Mouse (Mus musculus) forebrain, embryonic 16.5 days (tissue): ENCODE measurements at regions not wholly inside any gene's neighbourhood (a gene's known extent, or its start where the extent isn't known, plus 50 kb on each side); places are given as distances from the start of the nearest gene placed in this dataset.
A peak's percentile ranks its signal among the peaks of the same experiment; 100 is the strongest.

Source experiments
- ATAC-seq: fragments of 200-750 bp; cut with Nextera tagmentation; 2 replicates; pipeline ENCODE4 v1.8.0; 2017; ENCODE audit warnings: mild to moderate bottlenecking, moderate library complexity
- H3K27ac ChIP-seq: fragments of 300-500 bp; sonication (generic); 2 replicates; pipeline ENCODE4 v1.5.1; 2014; ENCODE audit warnings: low read length, control low read depth
- H3K27me3 ChIP-seq: fragments of 300-500 bp; sonication (generic); replicated peaks from 2 replicates; pipeline ENCODE4 v1.6.1; 2014; ENCODE audit warnings: low read length; ENCODE audit not compliant: control insufficient read depth, insufficient read depth
- H3K36me3 ChIP-seq: fragments of 300-500 bp; sonication (generic); 2 replicates; pipeline ENCODE4 v1.6.1; 2014; ENCODE audit not compliant: control insufficient read depth, insufficient read depth
- H3K4me1 ChIP-seq: fragments of 300-500 bp; sonication (generic); replicated peaks from 2 replicates; pipeline ENCODE4 v1.6.1; 2014; ENCODE audit warnings: low read length; ENCODE audit not compliant: control insufficient read depth, insufficient read depth
- H3K4me2 ChIP-seq: fragments of 300-500 bp; sonication (generic); 2 replicates; pipeline ENCODE4 v1.6.1; 2014; ENCODE audit warnings: mild to moderate bottlenecking, low read length, control low read depth
- H3K4me3 ChIP-seq: fragments of 300-500 bp; sonication (generic); replicated peaks from 2 replicates; pipeline ENCODE4 v1.5.1; 2014; ENCODE audit warnings: mild to moderate bottlenecking, low read length, control low read depth
- H3K9ac ChIP-seq: fragments of 300-500 bp; sonication (generic); replicated peaks from 2 replicates; pipeline ENCODE4 v1.6.1; 2014; ENCODE audit warnings: low read depth, low read length, control low read depth
- H3K9me3 ChIP-seq: fragments of 300-500 bp; sonication (generic); 2 replicates; pipeline ENCODE4 v1.6.1; 2016; ENCODE audit warnings: low read length; ENCODE audit not compliant: control insufficient read depth
- WGBS: fragments of 180-500 bp; shearing (Covaris S2); extraction: QIAGEN DNeasy Blood & Tissue Kit; methylation state at CpG from one replicate; pipeline ENCODE4 v1.1.7; 2014; 5-methylcytosine and 5-hydroxymethylcytosine counted together

- Histone ChIP-seq H3K4me2 (no peak overlapping the region), H3K4me3 (no peak overlapping the region), H3K9me3 (no peaks in the 10 kb centered on the region), H3K27ac (no peak overlapping the region), H3K27me3 (no peaks in the 10 kb centered on the region), H3K4me1 (no peaks in the 10 kb centered on the region), H3K9ac (no peak overlapping the region), H3K36me3 (no peaks in the 10 kb centered on the region)
- WGBS, result 15% methylated on average over 2 of the region's 2 CpGs
- ATAC-seq, result peak; percentile 52; the same call in 1 of the 2 replicates
Observed at GRCm38 (mm10) chr12:119074742-119075478, 108.7 kb upstream of the Abcb5 start.

GRCm38 (mm10) chr12:119074147-119074546 lies 107.9 kb upstream of the Abcb5 start:
- Histone ChIP-seq H3K27me3 (no peaks in the 10 kb centered on the region), H3K9me3 (no peaks in the 10 kb centered on the region), H3K4me2 (no peak overlapping the region), H3K27ac (no peak overlapping the region), H3K36me3 (no peaks in the 10 kb centered on the region), H3K4me1 (no peaks in the 10 kb centered on the region), H3K9ac (no peak overlapping the region), H3K4me3 (no peak overlapping the region)
- ATAC-seq, result no peak

DNA sequence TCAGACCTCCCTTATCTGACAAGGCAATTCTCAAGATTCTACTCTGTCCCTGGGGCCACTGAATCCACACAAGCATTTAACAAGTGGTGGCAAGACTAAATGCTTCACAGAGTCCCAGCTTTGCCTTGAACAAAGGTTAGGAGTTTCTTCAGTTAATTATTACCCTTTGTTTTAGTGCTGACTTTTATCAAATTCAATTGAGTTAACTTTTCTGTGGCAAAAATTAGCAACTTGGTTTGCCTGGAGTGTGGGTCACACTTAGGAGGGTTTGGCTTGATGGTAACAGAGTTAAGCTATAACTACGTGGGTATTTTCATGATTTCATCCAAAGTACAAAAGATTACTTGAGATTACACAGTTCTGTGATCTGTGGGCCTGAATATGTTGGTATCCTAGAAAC lies 104.7 kb upstream of the Abcb5 start:
- Histone ChIP-seq H3K4me3 (no peak overlapping the region), H3K9me3 (no peaks in the 10 kb centered on the region), H3K36me3 (no peaks in the 10 kb centered on the region), H3K4me2 (no peak overlapping the region), H3K27me3 (no peaks in the 10 kb centered on the region), H3K27ac (no peak overlapping the region), H3K4me1 (no peaks in the 10 kb centered on the region), H3K9ac (no peak overlapping the region)
- 62% methylated on average over 1 of the region's 1 CpGs for WGBS
- ATAC-seq, result no peak

DNA sequence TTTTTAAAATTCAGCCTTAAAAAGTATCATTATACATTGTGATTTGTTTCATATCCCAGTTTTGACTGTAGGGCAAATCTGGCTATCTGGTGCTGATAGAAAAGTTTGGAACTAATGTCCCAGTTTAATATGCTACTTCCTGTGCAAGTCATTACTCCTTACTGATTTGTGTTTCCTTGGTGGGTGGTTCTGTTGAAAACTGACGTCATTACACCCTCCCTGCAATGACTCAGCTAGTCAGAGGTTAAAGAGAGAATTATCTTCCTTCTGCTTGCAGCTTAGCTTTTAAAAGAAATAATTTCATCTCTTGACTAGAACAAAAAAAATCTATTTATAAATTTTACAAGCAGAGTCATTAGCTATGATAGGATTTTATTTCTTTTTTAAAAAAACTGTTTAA lies 104.2 kb upstream of the Abcb5 start:
- H3K36me3 ChIP-seq, result no peaks in the 10 kb centered on the region
- no peaks in the 10 kb centered on the region for H3K9me3 ChIP-seq
- no peak for ATAC-seq
- H3K4me1 ChIP-seq, result no peaks in the 10 kb centered on the region
- H3K9ac ChIP-seq, result no peak overlapping the region
- no peak overlapping the region for H3K4me2 ChIP-seq
- H3K27me3 ChIP-seq, result no peaks in the 10 kb centered on the region
- WGBS, result 36% methylated on average over 1 of the region's 1 CpGs
- no peak overlapping the region for H3K27ac ChIP-seq
- H3K4me3 ChIP-seq, result no peak overlapping the region

DNA sequence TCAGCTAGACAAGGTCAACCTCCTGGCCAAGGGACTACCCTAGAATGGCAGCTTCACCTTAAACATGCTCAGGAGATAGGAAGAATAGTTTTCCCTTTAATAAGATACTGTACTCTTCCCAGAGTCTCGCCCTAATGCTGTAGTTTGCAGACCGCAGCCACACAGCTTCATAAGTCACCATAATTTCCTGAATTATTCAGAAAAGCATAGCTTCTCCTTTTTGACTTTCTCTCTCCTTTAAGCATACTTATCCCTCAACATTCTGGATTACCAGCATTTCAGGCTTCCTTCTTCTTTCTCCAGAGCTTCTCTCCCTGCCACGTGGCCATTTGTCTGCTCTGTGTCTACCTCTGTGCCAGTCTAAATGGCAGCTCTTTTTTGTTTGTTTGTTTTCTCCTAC lies 103.5 kb upstream of the Abcb5 start:
- H3K4me1 ChIP-seq, result no peaks in the 10 kb centered on the region
- no peak for ATAC-seq
- H3K4me2 ChIP-seq, result no peak overlapping the region
- no peak overlapping the region for H3K9ac ChIP-seq
- 83% methylated on average over 3 of the region's 3 CpGs for WGBS
- H3K27me3 ChIP-seq, result no peaks in the 10 kb centered on the region
- H3K9me3 ChIP-seq, result no peaks in the 10 kb centered on the region
- H3K36me3 ChIP-seq, result no peaks in the 10 kb centered on the region
- no peak overlapping the region for H3K4me3 ChIP-seq
- H3K27ac ChIP-seq, result no peak overlapping the region

DNA sequence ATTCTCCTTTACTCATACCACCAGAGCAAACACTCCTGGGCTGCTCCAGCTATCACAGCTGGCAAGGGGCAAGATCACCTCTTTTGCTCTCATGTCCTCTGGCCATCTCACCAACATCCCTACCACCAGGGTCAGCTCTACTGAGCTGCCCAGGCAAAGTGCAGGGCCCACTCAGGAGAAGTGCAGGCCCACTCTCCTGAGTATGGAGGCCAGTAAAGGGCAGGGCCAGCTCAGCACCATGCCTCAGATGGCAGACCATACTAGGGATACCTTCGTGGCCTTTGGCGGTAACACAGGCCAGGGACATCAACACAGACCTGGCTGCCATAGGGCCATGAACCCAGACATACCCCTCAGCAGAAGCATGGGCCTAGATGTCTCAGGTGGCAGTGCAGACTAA lies 101.9 kb upstream of the Abcb5 start:
- no peak overlapping the region for H3K4me3 ChIP-seq
- H3K4me1 ChIP-seq, result no peaks in the 10 kb centered on the region
- H3K9me3 ChIP-seq, result no peaks in the 10 kb centered on the region
- 98% methylated on average over 2 of the region's 2 CpGs for WGBS
- no peak overlapping the region for H3K4me2 ChIP-seq
- H3K36me3 ChIP-seq, result no peaks in the 10 kb centered on the region
- no peaks in the 10 kb centered on the region for H3K27me3 ChIP-seq
- no peak overlapping the region for H3K27ac ChIP-seq
- no peak overlapping the region for H3K9ac ChIP-seq
- no peak for ATAC-seq

GRCm38 (mm10) chr12:119062931-119063330 lies 96.7 kb upstream of the Abcb5 start:
- H3K9ac ChIP-seq, result no peak overlapping the region
- no peaks in the 10 kb centered on the region for H3K9me3 ChIP-seq
- H3K27me3 ChIP-seq, result no peaks in the 10 kb centered on the region
- ATAC-seq, result no peak
- no peak overlapping the region for H3K4me2 ChIP-seq
- H3K4me3 ChIP-seq, result no peak overlapping the region
- no peak overlapping the region for H3K27ac ChIP-seq
- no peaks in the 10 kb centered on the region for H3K36me3 ChIP-seq
- WGBS, result 82% methylated on average over 2 of the region's 2 CpGs
- H3K4me1 ChIP-seq, result no peaks in the 10 kb centered on the region

GRCm38 (mm10) chr12:119062490-119062889 lies 96.3 kb upstream of the Abcb5 start:
- no peaks in the 10 kb centered on the region for H3K9me3 ChIP-seq
- no peak overlapping the region for H3K4me2 ChIP-seq
- no peaks in the 10 kb centered on the region for H3K27me3 ChIP-seq
- H3K36me3 ChIP-seq, result no peaks in the 10 kb centered on the region
- H3K9ac ChIP-seq, result no peak overlapping the region
- no peak overlapping the region for H3K4me3 ChIP-seq
- no peak overlapping the region for H3K27ac ChIP-seq
- ATAC-seq, result no peak
- no peaks in the 10 kb centered on the region for H3K4me1 ChIP-seq

DNA sequence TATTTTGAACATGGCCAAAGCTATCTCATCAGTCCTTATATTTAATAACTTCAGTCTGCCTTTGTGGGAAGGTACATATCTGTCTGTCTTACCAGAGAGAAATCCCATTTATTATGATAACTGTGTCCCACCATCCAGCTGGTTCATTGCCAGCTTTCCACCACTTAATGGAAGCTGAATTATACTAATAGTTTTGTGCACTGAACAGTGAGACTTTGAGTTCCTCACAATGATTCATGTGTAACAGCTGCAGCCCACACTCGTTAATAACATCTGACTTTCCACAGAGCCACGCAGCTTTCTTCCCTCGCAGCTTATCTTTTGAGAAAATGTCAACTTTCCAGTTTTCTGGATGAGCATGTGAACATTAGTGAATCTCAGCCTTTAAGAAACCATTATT lies 88.3 kb upstream of the Abcb5 start:
- Histone ChIP-seq H3K27ac (no peak overlapping the region), H3K36me3 (no peaks in the 10 kb centered on the region), H3K9ac (no peak overlapping the region), H3K4me2 (no peak overlapping the region), H3K27me3 (no peaks in the 10 kb centered on the region), H3K9me3 (no peaks in the 10 kb centered on the region), H3K4me1 (no peaks in the 10 kb centered on the region), H3K4me3 (no peak overlapping the region)
- 14% methylated on average over 3 of the region's 3 CpGs for whole genome bisulfite sequencing
- ATAC-seq, result no peak
